In the genomic region with DNA sequence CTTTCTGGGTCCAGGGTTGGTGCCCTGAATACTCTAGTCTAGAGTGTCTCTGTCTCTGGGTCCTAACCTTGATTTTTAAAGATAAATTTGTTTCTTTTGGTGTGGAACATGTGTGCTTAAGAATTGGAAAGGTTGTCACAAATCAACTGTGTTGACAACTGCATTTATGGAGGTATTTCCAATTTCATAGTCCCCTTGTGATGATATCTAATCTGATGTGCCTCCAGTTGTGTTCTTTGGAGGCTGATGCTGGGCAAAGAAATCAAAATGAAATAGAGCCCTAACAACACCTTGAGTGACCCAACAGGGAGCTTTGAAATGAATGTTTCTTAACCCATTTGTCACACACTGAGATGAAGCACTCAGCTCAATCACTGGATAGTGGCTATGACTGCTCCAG, we compare ENCODE assay signal across 17 mouse cellular contexts.
"Had no signal": no experiment of that assay in that cellular context is flagged by ENCODE, and none has a peak within 500 bp of the region (broad histone marks: within the 10 kb centered on the region; RNA-seq: fewer than 3 reads in every experiment).

No protein-coding gene starts in this region.

- H3K4me1 ChIP-seq: neural tube, embryonic 12.5 days; neural tube, embryonic 13.5 days; neural tube, embryonic 15.5 days; stomach, embryonic 15.5 days had no signal

- H3K9me3 ChIP-seq: neural tube, embryonic 12.5 days; neural tube, embryonic 15.5 days; stomach, embryonic 15.5 days had no signal

- H3K9ac ChIP-seq: neural tube, embryonic 12.5 days; neural tube, embryonic 13.5 days; neural tube, embryonic 15.5 days; stomach, embryonic 15.5 days had no signal

- H3K27me3 ChIP-seq: neural tube, embryonic 12.5 days; neural tube, embryonic 13.5 days; neural tube, embryonic 15.5 days; stomach, embryonic 15.5 days had no signal

- H3K4me3 ChIP-seq: neural tube, embryonic 12.5 days; neural tube, embryonic 13.5 days; neural tube, embryonic 15.5 days; stomach, embryonic 15.5 days had no signal

- H3K27ac ChIP-seq: neural tube, embryonic 12.5 days; neural tube, embryonic 13.5 days; neural tube, embryonic 15.5 days; stomach, embryonic 15.5 days; stomach, postnatal 0 days had no signal

- H3K4me2 ChIP-seq: neural tube, embryonic 12.5 days; neural tube, embryonic 13.5 days; neural tube, embryonic 15.5 days; stomach, embryonic 15.5 days had no signal

- H3K36me3 ChIP-seq: neural tube, embryonic 12.5 days; neural tube, embryonic 13.5 days; neural tube, embryonic 15.5 days; stomach, embryonic 15.5 days had no signal

- DNase-seq: retina, postnatal 1 day; right cerebral cortex, adult 18-20 months; right cerebral cortex, postnatal 14 days; right cerebral cortex, postnatal 25 days; right cerebral cortex, postnatal 4 days; spleen, adult 18-20 months; thymus, adult 18-20 months; thymus, adult 2 months; thymus, postnatal 14 days; thymus, postnatal 25 days; thymus, postnatal 36 days; thymus, postnatal 4 days had no signal
